In genomic region chr4:125702607-125703309, GRCm38 (mm10) we compare ENCODE assay signal across 9 mouse cellular contexts.
A peak's percentile ranks its signal among the peaks of the same experiment; 100 is the strongest.
DNase-seq lines count a peak whose midpoint lies in the region; ATAC-seq lines count a peak whose summit lies in the region.
"Had no signal": no experiment of that assay in that cellular context is flagged by ENCODE, and none has a peak within 500 bp of the region (broad histone marks: within the 10 kb centered on the region; RNA-seq: fewer than 3 reads in every experiment).

No protein-coding gene starts in this region.

- WGBS in hindbrain, embryonic 10.5 days: 81% methylated on average over 12 of the region's 12 CpGs
- 82% methylated on average over 12 of the region's 12 CpGs for WGBS in hindbrain, embryonic 11.5 days
- WGBS in embryonic facial prominence, embryonic 15.5 days: 50% methylated on average over 12 of the region's 12 CpGs
- 57% methylated on average over 12 of the region's 12 CpGs for WGBS in heart, embryonic 15.5 days
- 62% methylated on average over 12 of the region's 12 CpGs for WGBS in lung, embryonic 16.5 days

- no peak for DNase-seq in hindbrain, embryonic 10.5 days (ENCODE audit: low spot score)
- no peak for DNase-seq in hindbrain, embryonic 11.5 days (ENCODE audit: low spot score)
- DNase-seq in kidney, postnatal 36 days: peak; percentile 38 to 68
- peak; percentile 78 for DNase-seq in right cerebral cortex, postnatal 25 days
- no peak for DNase-seq in embryo, embryonic 11 days

- H3K9me3 ChIP-seq in hindbrain, embryonic 10.5 days: no peaks in the 10 kb centered on the region
- no peaks in the 10 kb centered on the region for H3K9me3 ChIP-seq in hindbrain, embryonic 11.5 days (ENCODE audit: control insufficient read depth, low read length)
- no peaks in the 10 kb centered on the region for H3K9me3 ChIP-seq in embryonic facial prominence, embryonic 15.5 days (replicated peaks)
- no peaks in the 10 kb centered on the region for H3K9me3 ChIP-seq in heart, embryonic 15.5 days (replicated peaks)
- no peaks in the 10 kb centered on the region for H3K9me3 ChIP-seq in lung, embryonic 16.5 days (ENCODE audit: control insufficient read depth, low read length)

- peaks cover 27% of the 10 kb centered on the region for H3K27me3 ChIP-seq in hindbrain, embryonic 10.5 days (ENCODE audit: insufficient read depth, poor library complexity, severe bottlenecking)
- peaks cover 2% of the 10 kb centered on the region; the same call in 1 of the 2 replicates for H3K27me3 ChIP-seq in hindbrain, embryonic 11.5 days (ENCODE audit: control insufficient read depth, insufficient read depth, low read length)
- 0 out of 2 replicates have a peak, but pooled peaks cover 12% of the 10 kb centered on the region for H3K27me3 ChIP-seq in embryonic facial prominence, embryonic 15.5 days
- H3K27me3 ChIP-seq in heart, embryonic 15.5 days: peaks cover 16% of the 10 kb centered on the region
- no peaks in the 10 kb centered on the region for H3K27me3 ChIP-seq in lung, embryonic 16.5 days (ENCODE audit: control insufficient read depth, insufficient read depth, low read depth, low read length)

- peak overlapping the region; percentile 24; the same call in 1 of the 2 replicates for H3K27ac ChIP-seq in hindbrain, embryonic 10.5 days
- no peak overlapping the region for H3K27ac ChIP-seq in hindbrain, embryonic 11.5 days (ENCODE audit: low read depth, low read length)
- peak overlapping the region; percentile 31 for H3K27ac ChIP-seq in embryonic facial prominence, embryonic 15.5 days (replicated peaks)
- H3K27ac ChIP-seq in heart, embryonic 15.5 days: peak overlapping the region; percentile 65
- no peak overlapping the region for H3K27ac ChIP-seq in lung, embryonic 16.5 days (ENCODE audit: low read length)

- no peak overlapping the region for H3K4me3 ChIP-seq in hindbrain, embryonic 10.5 days
- no peak overlapping the region for H3K4me3 ChIP-seq in hindbrain, embryonic 11.5 days (ENCODE audit: low read depth, low read length)
- H3K4me3 ChIP-seq in embryonic facial prominence, embryonic 15.5 days (replicated peaks): no peak overlapping the region
- no peak overlapping the region for H3K4me3 ChIP-seq in heart, embryonic 15.5 days
- no peak overlapping the region for H3K4me3 ChIP-seq in lung, embryonic 16.5 days (ENCODE audit: low read length)
- H3K4me3 ChIP-seq: myocyte had no signal

- ATAC-seq in hindbrain, embryonic 11.5 days (ENCODE audit: low FRiP score): no peak
- ATAC-seq in embryonic facial prominence, embryonic 15.5 days (ENCODE audit: insufficient number of reproducible peaks, low FRiP score, low TSS enrichment, low read depth): peak; percentile 24
- peak; percentile 82 for ATAC-seq in heart, embryonic 15.5 days (replicated peaks; ENCODE audit: insufficient number of reproducible peaks, insufficient read depth, low FRiP score, low read depth)
- peak; percentile 67 for ATAC-seq in lung, embryonic 16.5 days (ENCODE audit: low read depth)

- peaks cover 1% of the 10 kb centered on the region for H3K36me3 ChIP-seq in hindbrain, embryonic 10.5 days
- no peaks in the 10 kb centered on the region for H3K36me3 ChIP-seq in hindbrain, embryonic 11.5 days (ENCODE audit: control insufficient read depth, insufficient read depth, low read length)
- no peaks in the 10 kb centered on the region for H3K36me3 ChIP-seq in embryonic facial prominence, embryonic 15.5 days
- H3K36me3 ChIP-seq in heart, embryonic 15.5 days: no peaks in the 10 kb centered on the region
- H3K36me3 ChIP-seq in lung, embryonic 16.5 days (ENCODE audit: control insufficient read depth, insufficient read depth, low read length): no peaks in the 10 kb centered on the region

- H3K4me2 ChIP-seq in hindbrain, embryonic 11.5 days (replicated peaks; ENCODE audit: low read depth, low read length): no peak overlapping the region
- H3K4me2 ChIP-seq in embryonic facial prominence, embryonic 15.5 days (replicated peaks): no peak overlapping the region
- H3K4me2 ChIP-seq in heart, embryonic 15.5 days: no peak overlapping the region
- no peak overlapping the region for H3K4me2 ChIP-seq in lung, embryonic 16.5 days (ENCODE audit: low read depth, low read length)

- H3K9ac ChIP-seq in hindbrain, embryonic 11.5 days (ENCODE audit: low read depth, low read length): no peak overlapping the region
- no peak overlapping the region for H3K9ac ChIP-seq in embryonic facial prominence, embryonic 15.5 days
- no peak overlapping the region for H3K9ac ChIP-seq in heart, embryonic 15.5 days
- no peak overlapping the region for H3K9ac ChIP-seq in lung, embryonic 16.5 days (ENCODE audit: low read length)

- peaks cover 17% of the 10 kb centered on the region for H3K4me1 ChIP-seq in hindbrain, embryonic 10.5 days (replicated peaks)
- H3K4me1 ChIP-seq in hindbrain, embryonic 11.5 days (replicated peaks; ENCODE audit: control insufficient read depth, insufficient read depth, low read length): peaks cover 2% of the 10 kb centered on the region; the same call in 1 of the 2 replicates
- peaks cover 40% of the 10 kb centered on the region for H3K4me1 ChIP-seq in embryonic facial prominence, embryonic 15.5 days
- H3K4me1 ChIP-seq in heart, embryonic 15.5 days (replicated peaks): peaks cover 16% of the 10 kb centered on the region
- no peaks in the 10 kb centered on the region for H3K4me1 ChIP-seq in lung, embryonic 16.5 days (replicated peaks; ENCODE audit: control insufficient read depth, insufficient read depth, low read length)

Comparison
In these comparisons a context has a peak if more than half of its experiments do, and no peak if none do; other contexts are left out.
1. H3K27ac ChIP-seq: peak in hindbrain, embryonic 10.5 days (single experiment), embryonic facial prominence, embryonic 15.5 days (single experiment) and heart, embryonic 15.5 days (single experiment); none in hindbrain, embryonic 11.5 days (single experiment) and lung, embryonic 16.5 days (single experiment).
2. DNase-seq: peak in kidney, postnatal 36 days (2 of 2) and right cerebral cortex, postnatal 25 days (single experiment); none in hindbrain, embryonic 10.5 days (single experiment), hindbrain, embryonic 11.5 days (single experiment) and embryo, embryonic 11 days (single experiment).